Mouse (Mus musculus) cortical plate, adult 2 months (tissue): ENCODE results near the gene Strap. TPM values are rescaled to one million over a fixed set of nuclear protein-coding genes. Genes with fewer than 3 reads are reported as not detected.
"Not testable (repeated sequence)": the region's sequence is repeated elsewhere in the genome, so short reads cannot be mapped to it uniquely, and the experiment has no call there.

Experiments
- H3K27ac ChIP-seq: fragments of 200-500 bp; 2 replicates; pipeline ENCODE4 v1.5.1; 2012; ENCODE audit warnings: low read length, control low read depth, inconsistent platforms; ENCODE audit not compliant: insufficient read depth
- H3K4me1 ChIP-seq: fragments of 200-500 bp; 2 replicates; pipeline ENCODE4 v1.6.1; 2011; ENCODE audit warnings: low read length; ENCODE audit not compliant: control insufficient read depth, insufficient read depth
- H3K4me3 ChIP-seq: fragments of 200-500 bp; 2 replicates; pipeline ENCODE4 v1.5.1; 2011; ENCODE audit warnings: mild to moderate bottlenecking, low read length, control low read depth; ENCODE audit not compliant: insufficient read depth
- CTCF ChIP-seq: fragments of 200-500 bp; IDR thresholded peaks from 2 replicates; pipeline ENCODE4 v1.5.1; 2011; ENCODE audit warnings: mild to moderate bottlenecking, control low read depth, low read length; ENCODE audit not compliant: insufficient read depth; ENCODE audit errors: extremely low read depth
- POLR2A ChIP-seq: fragments of 200-500 bp; IDR thresholded peaks from 2 replicates; pipeline ENCODE4 v1.6.1; 2011; ENCODE audit warnings: mild to moderate bottlenecking, low read length, control low read depth; ENCODE audit not compliant: insufficient read depth; ENCODE audit errors: extremely low read depth
- polyA plus RNA-seq: library from polyadenylated mRNA; depleted of rRNA; stranded (reverse); fragments of >200 nt; gene quantifications from 2 replicates; pipeline ENCODE4 v1.2.3, GENCODE M21; 2012

Strap gene
- polyA plus RNA-seq, 1 experiment = 67.0 TPM

DNA sequence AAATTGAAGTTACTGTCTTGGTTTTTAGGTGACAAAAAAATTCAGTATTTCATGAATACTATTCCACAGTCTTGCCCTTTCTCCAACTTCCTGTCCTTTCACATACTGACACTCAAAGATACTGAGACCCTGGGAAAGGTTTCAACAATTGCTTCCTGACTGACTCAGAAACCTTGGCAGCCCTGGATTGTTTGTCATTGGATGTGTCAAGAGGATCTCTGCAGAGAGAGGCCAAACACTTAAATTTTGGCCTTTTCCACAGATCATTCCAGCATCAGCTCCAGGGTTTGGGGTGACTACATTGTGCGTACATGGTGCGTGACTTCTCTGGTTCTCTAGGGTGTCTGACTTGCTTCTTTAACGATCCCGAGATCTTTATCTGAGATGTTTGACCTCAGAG is 32.0 kb upstream of the Strap start:
- Histone ChIP-seq H3K4me3 (no peak overlapping the region), H3K4me1 (no peaks in the 10 kb centered on the region), H3K27ac (no peak overlapping the region)
- TF ChIP-seq CTCF = no peak
- TF ChIP-seq POLR2A = no peak

DNA sequence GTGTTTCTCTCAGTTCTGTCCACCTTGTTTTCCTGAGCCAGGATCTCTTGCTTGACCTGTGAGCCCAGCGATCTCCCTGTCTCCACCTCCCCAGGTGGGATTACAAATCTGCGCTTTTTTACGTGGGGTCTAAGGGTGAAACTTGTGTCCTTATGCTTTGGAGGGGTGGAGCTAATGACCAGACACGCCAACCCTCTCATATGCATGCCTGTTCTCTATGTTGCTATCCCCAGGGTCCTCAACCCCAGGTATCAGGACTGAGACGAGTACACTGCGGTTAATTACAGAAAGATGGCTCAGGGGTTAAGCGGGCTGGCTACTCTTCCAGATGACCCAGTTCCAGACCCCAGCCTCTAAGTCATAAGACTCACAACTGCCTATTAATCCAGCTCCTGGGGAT is 31.4 kb upstream of the Strap start:
- no peak overlapping the region for H3K27ac ChIP-seq
- H3K4me1 ChIP-seq = no peaks in the 10 kb centered on the region
- no peak overlapping the region for H3K4me3 ChIP-seq
- no peak for TF ChIP-seq CTCF

DNA sequence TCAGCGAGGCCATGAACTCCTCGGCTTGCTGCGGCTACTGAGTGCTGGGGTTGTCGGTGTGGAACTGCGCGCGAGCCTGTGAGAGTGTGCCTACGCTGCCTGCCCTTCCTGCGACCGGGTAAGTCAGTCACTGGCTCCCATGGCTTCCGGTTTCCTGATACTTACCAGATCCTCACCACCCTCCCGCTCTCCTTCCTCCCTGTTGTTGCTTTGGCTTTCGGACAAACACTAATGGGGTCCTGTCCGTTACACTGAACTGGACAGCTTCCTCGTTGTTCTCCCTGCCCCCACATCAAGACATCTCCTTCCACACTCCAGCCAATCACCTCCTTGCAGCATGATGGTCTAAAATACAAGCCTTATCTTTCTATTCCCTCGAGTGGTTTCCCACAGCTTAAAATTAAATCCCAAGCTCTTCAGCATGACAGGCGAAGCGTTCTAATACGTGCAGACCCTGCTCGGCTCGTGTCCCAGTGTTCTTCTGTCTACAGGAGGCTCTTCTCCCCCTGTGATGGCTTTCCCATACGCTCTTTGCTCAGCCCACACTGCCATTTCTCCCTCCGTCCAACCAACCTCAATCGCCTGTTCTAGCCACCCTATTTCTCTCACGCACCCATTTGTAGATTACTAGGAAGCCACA is 30.5 kb upstream of the Strap start:
- H3K4me3 ChIP-seq = no peak overlapping the region
- TF ChIP-seq POLR2A (no peak), CTCF (no peak)
- H3K4me1 ChIP-seq = no peaks in the 10 kb centered on the region
- H3K27ac ChIP-seq = no peak overlapping the region

DNA sequence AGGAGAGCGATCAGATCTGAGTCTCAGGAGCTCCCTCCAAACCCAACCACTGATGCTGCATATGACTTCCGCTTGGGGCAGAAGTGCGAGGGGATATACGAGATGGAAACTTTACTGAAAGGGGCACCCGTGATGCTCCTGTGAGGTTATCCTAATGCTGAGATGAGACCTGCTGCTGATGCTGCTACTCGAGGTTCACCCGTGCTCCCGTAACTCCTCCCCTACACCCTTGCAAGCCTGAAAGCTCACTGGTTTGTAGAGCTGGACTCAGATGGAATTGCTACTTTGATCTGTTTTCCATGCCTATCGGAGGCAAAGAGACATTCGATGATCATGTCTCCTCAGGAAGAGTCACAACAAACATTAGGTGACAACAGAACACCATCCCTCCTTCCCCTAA is 28.7 kb upstream of the Strap start:
- TF ChIP-seq CTCF = no peak
- Histone ChIP-seq H3K27ac (no peak overlapping the region), H3K4me1 (no peaks in the 10 kb centered on the region; the same call in 1 of the 2 replicates), H3K4me3 (no peak overlapping the region)

DNA sequence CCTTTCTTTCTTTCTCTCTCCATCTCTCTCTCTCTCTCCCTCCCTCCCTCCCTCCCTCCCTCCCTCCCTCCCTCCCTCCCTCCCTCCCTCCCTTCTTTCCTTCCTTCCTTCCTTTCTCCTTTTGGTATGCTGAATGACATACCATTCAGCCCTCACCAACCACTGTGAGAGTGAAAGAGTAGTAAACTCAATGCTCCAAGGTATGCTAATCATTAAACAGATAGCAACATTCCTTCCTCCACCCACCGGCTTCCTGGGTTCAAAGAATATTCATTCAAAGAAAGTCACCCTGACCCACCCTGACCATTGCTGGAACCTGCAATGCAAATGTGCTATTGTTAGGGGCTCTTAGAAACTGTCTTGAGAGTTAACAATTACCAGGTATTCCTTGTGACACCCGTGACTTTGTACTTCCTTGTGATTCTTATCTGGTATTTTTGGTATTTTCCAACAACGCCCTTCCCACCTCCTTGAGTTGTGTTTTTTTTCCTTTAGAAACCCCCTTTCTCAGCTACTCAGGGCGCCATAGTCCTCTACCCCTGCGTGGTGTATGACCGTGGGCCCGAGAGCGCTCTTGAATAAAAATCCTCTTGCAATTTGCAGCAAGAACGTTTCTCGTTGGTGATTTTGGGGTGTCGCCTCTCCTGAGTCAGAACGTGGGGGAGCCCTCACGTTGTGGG is 26.0 kb upstream of the Strap start:
- not testable (repeated sequence) for H3K27ac ChIP-seq, H3K4me1 ChIP-seq, H3K4me3 ChIP-seq

DNA sequence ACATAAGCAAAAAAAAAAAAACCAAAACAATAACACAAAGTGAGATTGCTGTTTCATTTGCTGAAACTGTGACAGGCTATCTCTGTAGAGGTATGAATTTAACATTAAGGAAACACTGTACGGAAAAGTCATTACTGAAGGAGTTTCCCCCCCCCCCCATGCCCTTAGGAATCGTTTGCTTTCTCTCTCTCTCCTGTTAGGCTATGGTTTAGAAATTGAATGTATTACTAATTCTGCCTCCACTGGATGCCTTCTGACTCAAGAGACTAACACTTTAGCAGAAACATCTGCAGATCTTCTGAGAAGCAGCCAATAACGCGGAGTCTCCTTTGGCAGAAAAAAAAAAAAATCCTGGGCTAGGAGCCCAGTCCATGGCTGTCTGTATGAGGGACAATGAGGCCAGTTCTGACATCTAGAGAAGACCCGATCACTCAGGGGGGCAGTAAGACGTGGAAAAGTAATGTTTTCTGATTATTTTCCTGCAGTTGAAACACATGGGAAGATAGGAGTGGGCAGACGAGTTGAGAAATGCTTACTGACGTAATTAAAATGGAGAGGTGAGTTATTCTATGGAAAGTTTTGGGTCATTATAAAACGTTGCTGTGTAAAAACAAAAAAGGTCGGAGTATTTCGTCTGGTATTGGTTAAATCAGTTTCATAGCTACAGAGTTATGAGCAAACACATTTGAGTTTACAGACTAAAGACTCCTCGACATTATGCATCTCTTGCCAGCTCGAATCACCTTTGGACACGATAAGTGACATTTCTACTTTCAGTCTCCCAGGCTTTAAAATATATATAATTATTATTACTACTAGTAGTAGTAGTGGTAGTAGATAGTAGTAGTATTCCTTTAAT is 24.5 kb upstream of the Strap start:
- Histone ChIP-seq H3K27ac (no peak overlapping the region), H3K4me3 (no peak overlapping the region), H3K4me1 (no peaks in the 10 kb centered on the region; the same call in 1 of the 2 replicates)
- TF ChIP-seq CTCF (no peak), POLR2A (no peak)

DNA sequence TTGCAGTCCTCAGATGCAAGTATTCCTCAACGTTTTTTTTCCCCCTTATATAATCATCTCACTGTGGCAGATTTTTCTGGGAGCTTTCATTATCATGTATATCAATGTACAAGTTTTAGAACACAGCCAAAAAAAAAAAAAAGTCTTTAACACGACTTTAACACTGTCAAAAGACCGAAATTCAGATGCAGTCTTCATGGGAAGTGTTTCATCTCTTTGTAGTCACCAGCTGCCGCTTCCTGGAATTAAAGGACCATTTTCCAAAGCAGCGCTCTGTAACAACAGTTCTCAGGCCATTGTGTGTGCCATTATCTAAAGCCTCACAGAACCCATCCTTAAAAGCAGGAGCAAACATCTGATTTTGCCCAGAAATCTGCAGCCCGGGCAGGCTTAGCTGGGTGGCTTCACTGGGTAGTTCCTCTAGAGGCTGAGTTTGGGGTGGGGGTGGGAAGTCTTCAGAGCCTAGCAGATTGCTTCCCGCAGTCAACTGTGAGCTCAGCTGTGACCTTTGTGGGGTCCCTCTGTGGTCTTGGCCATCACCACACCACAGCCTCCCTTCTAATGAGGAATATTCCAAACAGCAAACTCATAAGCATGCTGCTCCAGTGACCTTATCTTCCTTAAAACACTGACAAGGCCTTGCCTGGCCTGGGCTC is 22.1 kb upstream of the Strap start:
- Histone ChIP-seq H3K4me1 (no peaks in the 10 kb centered on the region; the same call in 1 of the 2 replicates), H3K4me3 (no peak overlapping the region), H3K27ac (no peak overlapping the region)
- no peak for TF ChIP-seq CTCF
- TF ChIP-seq POLR2A = no peak

DNA sequence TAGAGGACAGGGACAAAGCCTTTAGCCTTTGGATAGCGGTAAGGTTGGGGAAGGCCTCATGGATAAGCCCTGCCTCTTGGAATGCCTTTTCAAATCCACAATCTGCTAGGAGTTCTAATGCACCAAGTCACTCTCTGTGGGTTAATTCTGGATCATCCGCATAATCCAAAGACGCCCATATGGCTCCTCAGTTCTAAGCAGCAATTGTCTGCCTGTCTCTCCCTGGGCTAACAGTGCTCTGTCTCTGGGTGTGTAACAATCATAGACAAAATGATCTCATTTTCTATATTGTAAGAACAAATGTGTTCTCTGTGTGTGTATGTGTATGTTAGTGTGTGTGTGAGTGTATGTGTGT is 21.6 kb upstream of the Strap start:
- Histone ChIP-seq H3K4me1 (no peaks in the 10 kb centered on the region; the same call in 1 of the 2 replicates), H3K4me3 (no peak overlapping the region), H3K27ac (no peak overlapping the region)
- TF ChIP-seq POLR2A (no peak), CTCF (no peak)

DNA sequence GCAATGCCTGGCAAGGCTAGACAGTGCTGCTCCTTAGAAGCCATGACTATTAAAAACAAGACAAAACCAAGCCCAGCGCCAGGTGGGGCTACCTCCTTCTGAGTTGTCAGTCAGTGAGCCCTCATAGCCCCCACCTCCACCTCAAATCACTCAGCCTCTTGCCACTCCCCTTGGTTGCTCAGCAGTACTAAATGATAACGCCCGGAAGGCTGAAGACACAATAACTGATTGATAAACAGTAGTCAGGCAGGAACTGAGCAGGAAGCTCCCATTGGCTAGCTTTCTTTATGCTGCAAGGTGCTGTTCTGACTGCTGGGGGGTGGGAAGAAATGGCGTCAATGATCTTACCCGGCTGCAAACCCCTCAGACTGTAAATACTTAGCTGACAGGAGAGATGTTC is 18.1 kb upstream of the Strap start:
- Histone ChIP-seq H3K4me1 (no peaks in the 10 kb centered on the region), H3K4me3 (no peak overlapping the region), H3K27ac (no peak overlapping the region)
- TF ChIP-seq CTCF = no peak
- no peak for TF ChIP-seq POLR2A
